Mouse (Mus musculus): ENCODE measurements at regions not wholly inside any gene's neighbourhood (a gene's known extent, or its start where the extent isn't known, plus 50 kb on each side); places are given as distances from the start of the nearest gene placed in this dataset.

GRCm38 (mm10) chr2:34111286-34111685, 223.5 kb upstream of the Mvb12b start:
- DNase-seq, result no peak
- intact Hi-C loops (cut with DNase I; ENCODE audit: low total_unique reads), result no loop called here

- intact Hi-C loops (cut with DNase I; ENCODE audit: low total_unique reads), result no loop called here
- DNase-seq, result no peak
Observed at GRCm38 (mm10) chr2:34110582-34110981, 222.8 kb upstream of the Mvb12b start.

DNA sequence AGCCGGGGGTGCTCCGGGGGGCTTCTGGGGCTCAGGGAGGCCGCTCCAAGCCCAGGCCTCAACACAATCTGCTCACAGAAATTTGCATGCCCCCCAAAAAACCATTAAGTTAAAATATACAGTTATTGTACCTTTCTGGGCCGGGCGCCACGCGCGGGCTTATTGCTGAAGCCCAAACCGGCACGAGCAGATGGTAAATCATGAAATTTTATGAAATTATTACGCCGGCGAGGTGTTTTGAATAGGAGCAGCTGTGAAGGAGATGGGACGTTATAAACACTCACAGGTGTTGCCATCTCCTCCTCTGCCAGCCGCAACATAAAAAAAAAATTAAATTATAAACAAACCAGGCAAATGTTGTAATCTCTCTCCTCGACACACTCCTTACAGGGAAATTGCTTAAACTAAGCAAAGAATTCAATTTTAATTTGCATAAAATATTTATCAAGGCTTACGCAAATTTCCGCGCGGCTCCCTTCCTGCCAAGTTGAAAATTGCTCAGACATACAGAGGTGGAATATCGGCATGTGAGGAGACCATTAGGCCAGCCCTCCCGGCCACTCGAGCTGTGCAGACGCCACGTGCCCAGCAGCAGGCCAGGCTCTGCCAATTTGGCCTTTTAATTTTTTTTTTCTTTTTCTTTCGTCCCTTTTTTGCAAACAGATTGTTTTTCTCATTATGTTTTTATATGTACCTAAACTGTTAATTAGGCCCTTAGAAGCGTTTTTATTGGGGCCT, 220.0 kb upstream of the Mvb12b start:
- intact Hi-C loops (cut with DNase I; ENCODE audit: low total_unique reads), result no loop called here

GRCm38 (mm10) chr2:34106837-34107565, 219.3 kb upstream of the Mvb12b start:
- DNase-seq, result no peak
- intact Hi-C loops (cut with DNase I; ENCODE audit: low total_unique reads), result no loop called here

More for the DNA sequence above, 220.0 kb upstream of the Mvb12b start:
- no peak for DNase-seq

DNA sequence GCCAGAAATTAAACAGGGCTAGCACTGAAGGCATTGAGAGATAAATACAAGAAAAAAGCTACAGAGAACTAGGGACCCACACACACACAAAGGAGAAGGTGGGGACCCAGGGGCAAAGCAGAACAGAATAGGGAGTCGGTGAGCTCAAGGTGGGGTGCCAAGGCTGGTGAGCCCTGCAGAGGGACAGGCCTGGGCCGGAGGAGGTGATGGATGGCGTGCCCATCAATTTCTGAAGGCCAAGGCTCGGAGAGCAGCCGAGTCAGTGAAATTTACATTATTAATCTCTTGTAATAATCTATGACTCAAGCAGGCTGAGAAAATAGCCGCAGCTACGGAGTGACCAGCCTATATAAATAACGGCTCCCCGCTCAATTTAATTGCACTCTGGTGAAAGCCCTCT, 218.5 kb upstream of the Mvb12b start:
- DNase-seq, result no peak
- intact Hi-C loops (cut with DNase I; ENCODE audit: low total_unique reads), result no loop called here

DNA sequence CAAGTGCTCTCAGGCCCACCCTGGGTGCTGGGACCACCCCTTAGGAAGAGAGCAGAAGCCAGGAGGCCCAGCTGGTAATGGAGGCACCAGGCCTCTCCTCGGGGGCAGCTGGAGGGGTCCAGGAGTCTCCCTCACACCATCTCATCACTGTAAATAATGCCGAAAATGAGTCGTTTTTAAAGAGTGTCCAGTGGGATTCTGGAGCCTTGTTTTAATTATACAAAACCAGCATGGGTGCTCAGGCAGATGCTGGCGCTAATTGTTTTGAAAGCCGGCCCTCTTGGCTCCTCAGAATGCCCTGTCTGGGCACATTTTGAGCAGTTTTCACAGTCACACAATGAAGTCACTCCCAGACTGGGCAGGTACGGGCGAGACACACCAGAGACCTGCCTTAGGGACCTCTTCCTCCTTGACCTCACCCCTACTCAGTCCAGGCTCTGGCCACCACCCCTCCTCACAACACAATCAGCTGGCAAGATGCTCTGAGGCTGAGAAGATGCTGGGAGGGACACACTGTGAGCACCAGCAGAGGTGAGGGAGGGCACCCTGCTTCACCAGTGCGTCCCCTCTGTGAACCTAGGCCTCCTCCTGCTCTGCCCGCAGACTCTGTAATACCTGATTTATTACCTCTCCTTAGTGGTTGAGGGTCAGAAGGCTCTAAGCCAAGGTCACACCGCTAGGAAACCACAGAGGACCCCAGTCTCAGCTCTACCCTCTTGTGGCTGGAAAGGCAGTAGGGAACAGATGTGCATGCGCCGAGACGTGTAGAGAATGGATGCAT, 217.7 kb upstream of the Mvb12b start:
- no peak for DNase-seq
- intact Hi-C loops (cut with DNase I; ENCODE audit: low total_unique reads), result no loop called here

GRCm38 (mm10) chr2:34098004-34098547, 210.3 kb upstream of the Mvb12b start:
- intact Hi-C loops (cut with DNase I; ENCODE audit: low total_unique reads), result no loop called here
- no peak for DNase-seq

- DNase-seq, result peak; percentile 62
- intact Hi-C loops (cut with DNase I; ENCODE audit: low total_unique reads), result no loop called here
Observed at GRCm38 (mm10) chr2:34096561-34096960, 208.8 kb upstream of the Mvb12b start.

DNA sequence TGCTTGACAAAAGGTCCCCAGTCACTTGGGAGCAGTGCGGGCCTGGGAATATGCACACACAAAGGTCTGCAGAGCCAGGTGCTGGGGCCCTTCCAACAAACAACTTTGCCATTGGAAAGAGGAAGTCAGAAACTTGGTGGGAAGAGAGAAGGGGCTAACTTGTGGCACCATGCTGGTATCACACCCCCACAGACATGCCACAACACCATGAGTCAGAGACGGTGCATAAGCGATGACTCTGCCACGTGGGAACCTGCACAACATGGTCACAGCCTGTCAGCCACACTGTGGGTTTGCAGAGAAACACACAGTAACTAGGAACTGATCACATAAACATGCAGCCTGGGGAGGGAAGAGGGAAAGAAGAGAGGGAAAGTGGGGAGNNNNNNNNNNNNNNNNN, 201.1 kb upstream of the Mvb12b start:
- no peak for DNase-seq
- intact Hi-C loops (cut with DNase I; ENCODE audit: low total_unique reads), result no loop called here

- intact Hi-C loops (cut with DNase I; ENCODE audit: low total_unique reads), result no loop called here
- DNase-seq, result no peak
Observed at GRCm38 (mm10) chr2:34086130-34086529, 198.4 kb upstream of the Mvb12b start.

GRCm38 (mm10) chr2:34084513-34084912, 196.8 kb upstream of the Mvb12b start:
- intact Hi-C loops (cut with DNase I; ENCODE audit: low total_unique reads), result no loop called here

GRCm38 (mm10) chr2:34082486-34082885, 194.7 kb upstream of the Mvb12b start:
- intact Hi-C loops (cut with DNase I; ENCODE audit: low total_unique reads), result no loop called here
- no peak for DNase-seq

More at GRCm38 (mm10) chr2:34084513-34084912, 196.8 kb upstream of the Mvb12b start:
- no peak for DNase-seq

GRCm38 (mm10) chr2:34080176-34080575, 192.4 kb upstream of the Mvb12b start:
- no peak for DNase-seq
- intact Hi-C loops (cut with DNase I; ENCODE audit: low total_unique reads), result no loop called here

DNA sequence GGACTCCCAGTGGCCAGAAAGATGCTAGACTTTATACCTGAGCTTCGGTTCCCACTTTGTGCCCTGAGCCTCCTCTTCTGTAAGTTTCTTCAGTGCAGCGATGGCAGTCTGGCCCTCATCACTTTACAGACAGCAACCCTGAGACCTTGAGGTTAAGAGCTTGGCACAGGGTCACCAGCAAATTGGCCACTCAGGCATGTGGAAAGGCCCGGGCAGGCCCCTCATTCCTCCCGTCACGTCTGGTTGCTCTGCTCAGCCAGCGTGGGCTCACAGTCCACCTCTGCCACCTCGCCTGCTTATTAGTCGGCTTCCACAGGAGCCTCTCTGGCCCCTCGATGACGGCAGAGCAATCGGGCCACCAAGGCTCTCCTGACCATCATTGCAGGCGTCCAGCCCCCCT, 191.5 kb upstream of the Mvb12b start:
- intact Hi-C loops (cut with DNase I; ENCODE audit: low total_unique reads), result no loop called here
- no peak for DNase-seq

DNA sequence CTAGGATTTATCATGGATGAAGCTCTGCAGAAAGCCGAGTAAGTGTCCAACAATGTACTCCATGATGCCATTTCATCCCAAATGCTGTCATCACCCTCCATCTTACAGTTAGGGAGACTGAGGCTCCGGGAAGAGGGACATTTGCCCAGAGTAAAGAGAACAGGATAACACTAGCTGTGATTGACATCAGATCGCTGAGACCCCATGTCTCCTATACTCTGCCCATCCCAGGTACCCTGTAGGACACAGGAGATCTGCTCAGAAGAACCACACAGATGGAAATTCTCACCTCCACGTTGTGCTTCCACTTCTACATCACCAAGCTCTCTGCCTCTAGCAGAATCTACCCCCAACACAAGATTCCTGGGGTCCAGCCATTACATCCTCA, 191.1 kb upstream of the Mvb12b start:
- intact Hi-C loops (cut with DNase I; ENCODE audit: low total_unique reads), result no loop called here
- DNase-seq, result no peak

GRCm38 (mm10) chr2:34078248-34078874, 190.6 kb upstream of the Mvb12b start:
- intact Hi-C loops (cut with DNase I; ENCODE audit: low total_unique reads), result no loop called here
- DNase-seq, result no peak

- DNase-seq, result no peak
- intact Hi-C loops (cut with DNase I; ENCODE audit: low total_unique reads), result no loop called here
Observed at GRCm38 (mm10) chr2:34076346-34076745, 188.6 kb upstream of the Mvb12b start.

GRCm38 (mm10) chr2:34074066-34074465, 186.3 kb upstream of the Mvb12b start:
- intact Hi-C loops (cut with DNase I; ENCODE audit: low total_unique reads), result no loop called here
- no peak for DNase-seq

GRCm38 (mm10) chr2:34065592-34065991, 177.8 kb upstream of the Mvb12b start:
- DNase-seq, result no peak
- intact Hi-C loops (cut with DNase I; ENCODE audit: low total_unique reads), result no loop called here

- no peak for DNase-seq
- intact Hi-C loops (cut with DNase I; ENCODE audit: low total_unique reads), result no loop called here
Observed at GRCm38 (mm10) chr2:34065090-34065489, 177.3 kb upstream of the Mvb12b start.
